Mouse (Mus musculus) lung, embryonic 14.5 days (tissue): Measurements from ENCODE around the gene Rbms1. TPM values are rescaled to one million over a fixed set of nuclear protein-coding genes. Genes with fewer than 3 reads are reported as not detected.

Experiments used
- ATAC-seq: fragments of 200-750 bp; cut with Nextera tagmentation; 2 replicates; pipeline ENCODE4 v1.8.0; 2017; ENCODE audit warnings: mild to moderate bottlenecking, moderate TSS enrichment, moderate library complexity; ENCODE audit not compliant: insufficient read depth
- DNase-seq: peaks from one replicate; pipeline ENCODE4 v3.0.0-alpha.2; 2015
- H3K27ac ChIP-seq: fragments of 300-500 bp; sonication (generic); 2 replicates; pipeline ENCODE4 v1.5.1; 2014; ENCODE audit warnings: low read depth, mild to moderate bottlenecking, moderate library complexity
- H3K27me3 ChIP-seq: fragments of 300-500 bp; sonication (generic); 2 replicates; pipeline ENCODE4 v1.6.1; 2014; ENCODE audit warnings: low read length, control low read depth; ENCODE audit not compliant: insufficient read depth
- H3K36me3 ChIP-seq: fragments of 300-500 bp; sonication (generic); 2 replicates; pipeline ENCODE4 v1.6.1; 2014; ENCODE audit warnings: control low read depth; ENCODE audit not compliant: insufficient read depth
- H3K4me1 ChIP-seq: fragments of 300-500 bp; sonication (generic); 2 replicates; pipeline ENCODE4 v1.6.1; 2014; ENCODE audit warnings: antibody characterized with exemption, control low read depth; ENCODE audit not compliant: insufficient read depth
- H3K4me2 ChIP-seq: fragments of 300-500 bp; sonication (generic); 2 replicates; pipeline ENCODE4 v1.6.1; 2014; ENCODE audit warnings: mild to moderate bottlenecking
- H3K4me3 ChIP-seq: fragments of 300-500 bp; sonication (generic); 2 replicates; pipeline ENCODE4 v1.5.1; 2014; ENCODE audit warnings: low read depth, low read length
- H3K9ac ChIP-seq: fragments of 300-500 bp; sonication (generic); 2 replicates; pipeline ENCODE4 v1.6.1; 2014
- H3K9me3 ChIP-seq: fragments of 300-500 bp; sonication (generic); 2 replicates; pipeline ENCODE4 v1.6.1; 2016; ENCODE audit warnings: low read depth, low read length, control low read depth
- CTCF ChIP-seq: IDR thresholded peaks from 2 replicates; pipeline ENCODE4 v1.5.1; 2016; ENCODE audit warnings: antibody characterized with exemption, low read depth
- WGBS: fragments of 180-500 bp; shearing (Covaris S2); extraction: QIAGEN DNeasy Blood & Tissue Kit; methylation state at CpG from one replicate; pipeline ENCODE4 v1.1.7; 2014; 5-methylcytosine and 5-hydroxymethylcytosine counted together
- polyA plus RNA-seq: library from polyadenylated mRNA; unstranded; fragments of >200 nt; fragmentation: Nextera tagmentation; extraction: Ambion mirVana; gene quantifications from 2 replicates; pipeline ENCODE4 v1.2.1, GENCODE M21; 2014

Gene Rbms1
- polyA plus RNA-seq, 1 experiment from 2014 or later = 136 TPM

DNA sequence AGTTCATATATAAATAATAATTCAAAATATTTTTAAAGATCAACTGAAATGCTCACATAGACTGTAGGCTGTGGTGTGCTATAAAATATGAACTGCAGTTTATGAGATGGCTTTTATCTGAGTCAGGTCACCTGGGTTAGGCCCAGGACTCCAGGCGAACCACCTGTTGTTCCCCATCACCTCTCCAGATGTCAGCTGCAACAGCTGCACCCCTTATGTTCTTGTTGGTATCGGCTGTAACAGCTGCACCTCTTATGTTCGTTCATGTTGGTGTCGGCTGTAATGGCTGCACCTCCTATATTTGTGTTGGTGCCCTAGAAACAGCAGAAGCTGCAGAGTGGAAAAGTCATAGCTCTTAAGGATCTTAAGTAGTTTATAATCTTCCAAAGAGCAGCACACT, 252.7 kb downstream of the Rbms1 start:
- H3K27ac ChIP-seq = no peak overlapping the region
- no peak overlapping the region for H3K9ac ChIP-seq
- peaks cover 8% of the 10 kb centered on the region for H3K4me1 ChIP-seq
- ATAC-seq (no peak), DNase-seq (no peak)
- no peak overlapping the region for H3K4me3 ChIP-seq
- no peaks in the 10 kb centered on the region for H3K9me3 ChIP-seq
- no peak for TF ChIP-seq CTCF
- 70% methylated on average over 4 of the region's 4 CpGs for WGBS
- no peaks in the 10 kb centered on the region for H3K27me3 ChIP-seq
- H3K4me2 ChIP-seq = no peak overlapping the region
- no peaks in the 10 kb centered on the region for H3K36me3 ChIP-seq

DNA sequence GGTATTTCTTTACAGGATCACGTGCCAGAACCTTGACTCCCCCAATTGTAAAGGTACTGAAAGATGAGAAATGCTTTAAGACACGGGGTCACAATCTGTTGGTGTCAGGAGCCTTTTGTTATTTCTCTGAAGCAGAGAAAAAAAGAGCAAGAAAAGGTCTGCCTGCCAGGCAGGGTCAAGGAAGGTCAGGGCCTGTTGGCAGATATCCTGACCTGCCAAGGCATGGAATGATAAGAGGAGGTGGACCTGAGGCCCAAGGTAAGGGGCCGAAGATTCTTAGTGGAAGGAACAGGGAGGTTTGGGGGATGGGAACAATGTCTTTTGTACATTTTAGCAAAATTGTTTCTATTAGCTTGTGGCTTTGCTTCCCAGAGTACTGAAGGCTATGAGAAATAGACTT, 254.3 kb downstream of the Rbms1 start:
- TF ChIP-seq CTCF = no peak
- Histone ChIP-seq H3K27me3 (no peaks in the 10 kb centered on the region), H3K9me3 (no peaks in the 10 kb centered on the region), H3K9ac (no peak overlapping the region), H3K4me2 (no peak overlapping the region), H3K4me1 (no peaks in the 10 kb centered on the region), H3K36me3 (no peaks in the 10 kb centered on the region), H3K4me3 (no peak overlapping the region), H3K27ac (no peak overlapping the region)
- 29% methylated on average over 3 of the region's 3 CpGs for WGBS
- DNase-seq (no peak), ATAC-seq (no peak)

DNA sequence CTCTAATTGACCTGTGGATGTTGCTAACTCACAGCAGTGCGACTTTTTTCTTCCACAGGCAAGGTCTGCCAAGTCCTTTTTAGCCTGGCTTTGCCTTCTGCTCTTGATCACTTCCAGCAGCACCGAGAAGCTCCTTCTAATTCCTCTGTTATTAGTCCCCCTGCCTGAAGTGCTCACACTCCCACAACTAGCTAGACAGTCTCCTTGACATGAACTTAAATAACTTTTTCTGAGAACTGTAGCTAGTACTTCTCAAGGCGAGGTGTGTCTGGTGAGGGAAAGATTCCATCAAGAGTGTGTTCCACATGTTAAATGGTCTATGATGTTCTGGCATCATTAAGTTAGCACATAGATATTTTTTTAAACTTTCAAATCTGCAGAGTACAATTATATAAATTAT, 256.1 kb downstream of the Rbms1 start:
- DNase-seq (no peak), ATAC-seq (no peak)
- no peaks in the 10 kb centered on the region for H3K27me3 ChIP-seq
- no peak for TF ChIP-seq CTCF
- no peak overlapping the region for H3K4me2 ChIP-seq
- H3K4me1 ChIP-seq = 0 out of 2 replicates have a peak, but pooled peaks cover 4% of the 10 kb centered on the region
- WGBS = 71% methylated on average over 3 of the region's 3 CpGs
- no peaks in the 10 kb centered on the region for H3K36me3 ChIP-seq
- no peak overlapping the region for H3K27ac ChIP-seq
- no peak overlapping the region for H3K4me3 ChIP-seq
- H3K9ac ChIP-seq = no peak overlapping the region
- H3K9me3 ChIP-seq = no peaks in the 10 kb centered on the region

DNA sequence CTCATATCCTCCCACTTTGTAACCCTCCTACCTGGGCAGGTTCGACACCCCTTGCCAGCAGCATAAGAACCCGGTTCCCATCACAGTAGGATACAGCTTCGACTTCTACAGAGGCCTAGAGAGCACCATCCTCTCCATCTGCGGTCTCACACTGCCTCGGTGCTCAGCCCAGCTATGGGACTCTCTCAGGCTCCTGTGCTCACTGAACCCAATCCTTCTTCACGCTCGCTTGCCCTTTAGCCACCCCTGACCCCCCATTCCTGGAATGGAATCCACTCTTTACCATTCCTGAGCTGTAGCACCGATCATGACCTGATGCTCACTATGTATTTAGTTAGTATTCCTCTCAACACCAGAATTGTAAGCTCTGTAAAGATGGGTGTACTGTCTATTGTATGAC, 257.6 kb downstream of the Rbms1 start:
- no peak for TF ChIP-seq CTCF

DNA sequence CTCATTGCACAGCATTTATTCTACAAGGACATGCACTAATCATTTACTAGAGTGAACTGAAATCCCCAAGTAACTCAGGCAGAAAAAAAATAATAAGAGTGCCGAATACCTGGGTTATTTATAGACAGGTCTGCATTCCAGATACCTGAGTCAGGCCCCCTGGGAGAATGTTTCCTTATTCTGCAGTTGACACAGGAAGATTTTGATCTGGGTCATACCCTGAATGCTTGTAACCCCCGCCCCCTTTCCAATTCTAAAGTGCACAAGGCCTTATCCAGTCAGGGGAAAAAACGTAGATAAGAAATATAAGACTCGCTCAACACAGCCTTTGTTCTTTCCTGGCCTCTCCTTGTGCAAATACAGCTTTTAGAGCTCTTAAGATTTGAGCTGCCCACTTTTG, 259.7 kb downstream of the Rbms1 start:
- Histone ChIP-seq H3K4me1 (peaks cover 9% of the 10 kb centered on the region), H3K27me3 (no peaks in the 10 kb centered on the region), H3K4me3 (no peak overlapping the region), H3K9ac (no peak overlapping the region), H3K36me3 (no peaks in the 10 kb centered on the region), H3K27ac (peak overlapping the region; percentile 84), H3K4me2 (no peak overlapping the region), H3K9me3 (no peaks in the 10 kb centered on the region)
- 36% methylated on average over 4 of the region's 4 CpGs for WGBS
- ATAC-seq (peak; percentile 89), DNase-seq (peak; percentile 73)
- no peak for TF ChIP-seq CTCF

More for the DNA sequence above, 257.6 kb downstream of the Rbms1 start:
- ATAC-seq = no peak
- no peaks in the 10 kb centered on the region for H3K27me3 ChIP-seq
- WGBS = 87% methylated on average over 8 of the region's 8 CpGs
- H3K27ac ChIP-seq = no peak overlapping the region
- H3K4me2 ChIP-seq = no peak overlapping the region
- no peaks in the 10 kb centered on the region for H3K9me3 ChIP-seq
- no peak overlapping the region for H3K9ac ChIP-seq
- H3K4me1 ChIP-seq = 0 out of 2 replicates have a peak, but pooled peaks cover 4% of the 10 kb centered on the region
- DNase-seq = no peak
- no peak overlapping the region for H3K4me3 ChIP-seq
- no peaks in the 10 kb centered on the region for H3K36me3 ChIP-seq

DNA sequence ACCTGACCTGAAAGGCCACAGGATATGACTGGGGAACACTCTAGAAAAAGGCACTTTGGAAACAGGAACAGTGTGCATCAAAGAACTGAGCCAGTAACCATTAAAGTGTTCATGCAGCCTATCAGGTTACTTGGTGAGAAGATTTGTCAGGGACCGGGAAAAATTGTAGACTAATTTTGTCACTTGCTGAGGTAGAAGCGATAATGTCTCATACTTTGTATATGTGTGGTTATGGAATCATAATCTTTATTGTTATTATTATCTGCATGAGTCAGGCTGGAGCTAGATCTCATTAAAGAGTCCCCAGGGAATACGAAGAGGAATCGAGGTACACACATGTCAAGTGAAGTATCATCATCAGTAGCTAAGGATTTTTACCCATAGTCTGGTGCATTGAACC, 262.0 kb downstream of the Rbms1 start:
- WGBS = 80% methylated on average over 4 of the region's 4 CpGs
- H3K4me1 ChIP-seq = peaks cover 13% of the 10 kb centered on the region
- H3K27me3 ChIP-seq = no peaks in the 10 kb centered on the region
- no peak overlapping the region for H3K9ac ChIP-seq
- H3K4me2 ChIP-seq = no peak overlapping the region
- no peaks in the 10 kb centered on the region for H3K36me3 ChIP-seq
- H3K27ac ChIP-seq = no peak overlapping the region
- no peaks in the 10 kb centered on the region for H3K9me3 ChIP-seq
- TF ChIP-seq CTCF = no peak
- DNase-seq (no peak), ATAC-seq (no peak)
- no peak overlapping the region for H3K4me3 ChIP-seq

Other genes starting within 250 kb of the Rbms1 start
- 5.5 and 6.2 TPM in 2 replicates for gene Itgb6, start 240.5 kb downstream of the Rbms1 start, polyA plus RNA-seq